Mouse (Mus musculus): ENCODE measurements around the gene 9130213A22Rik.

- TF ChIP-seq CTCF (conservative IDR thresholded peaks at IDR 0.05; ENCODE audit: insufficient read depth, insufficient read length, low read depth, low read length), result no peak
- TF ChIP-seq POLR2A (IDR thresholded peaks at IDR 0.05; ENCODE audit: low read depth, low read length), result no peak
These were observed 35.3 kb downstream of the 9130213A22Rik start for GRCm38 (mm10) chr11:69087082-69087481.
